Mouse (Mus musculus): ENCODE data around the gene Arfgap1. TPM values are rescaled to one million over a fixed set of nuclear protein-coding genes. Genes with fewer than 3 reads are reported as not detected.

Arfgap1 gene
- total RNA-seq, 2 experiments from 2014 or later, result 11.9 to 21.0 TPM

GRCm38 (mm10) chr2:180966092-180966882 is 738 bp upstream of the Arfgap1 start:
- no peak for ATAC-seq (replicated peaks; ENCODE audit: low FRiP score, poor library complexity, severe bottlenecking)

GRCm38 (mm10) chr2:180981133-180981532 is 14.1 kb downstream of the Arfgap1 start:
- ATAC-seq (replicated peaks; ENCODE audit: low FRiP score, poor library complexity, severe bottlenecking), result no peak

GRCm38 (mm10) chr2:180985635-180986034 is 18.6 kb downstream of the Arfgap1 start:
- ATAC-seq (replicated peaks; ENCODE audit: low FRiP score, poor library complexity, severe bottlenecking), result no peak

- no peak for ATAC-seq (replicated peaks; ENCODE audit: low FRiP score, poor library complexity, severe bottlenecking)
These were observed 19.4 kb downstream of the Arfgap1 start, which contains the start of gene Col20a1 for GRCm38 (mm10) chr2:180986449-180986848. TSS of gene Col20a1 (plus strand) at chr2:180986535.

- no peak for ATAC-seq (replicated peaks; ENCODE audit: low FRiP score, poor library complexity, severe bottlenecking)
These were observed 20.0 kb downstream of the Arfgap1 start for GRCm38 (mm10) chr2:180987001-180987400.

- ATAC-seq (replicated peaks; ENCODE audit: low FRiP score, poor library complexity, severe bottlenecking), result no peak
These were observed 20.5 kb downstream of the Arfgap1 start for GRCm38 (mm10) chr2:180987432-180988030.

- no peak for ATAC-seq (replicated peaks; ENCODE audit: low FRiP score, poor library complexity, severe bottlenecking)
These were observed 21.4 kb downstream of the Arfgap1 start for GRCm38 (mm10) chr2:180988347-180988913.

GRCm38 (mm10) chr2:180988948-180989347 is 21.9 kb downstream of the Arfgap1 start:
- ATAC-seq (replicated peaks; ENCODE audit: low FRiP score, poor library complexity, severe bottlenecking), result no peak

GRCm38 (mm10) chr2:180990347-180990746 is 23.3 kb downstream of the Arfgap1 start:
- no peak for ATAC-seq (replicated peaks; ENCODE audit: low FRiP score, poor library complexity, severe bottlenecking)

GRCm38 (mm10) chr2:180994360-180994759 is 27.3 kb downstream of the Arfgap1 start:
- ATAC-seq (replicated peaks; ENCODE audit: low FRiP score, poor library complexity, severe bottlenecking), result no peak

GRCm38 (mm10) chr2:180995457-180995856 is 28.4 kb downstream of the Arfgap1 start:
- no peak for ATAC-seq (replicated peaks; ENCODE audit: low FRiP score, poor library complexity, severe bottlenecking)

- ATAC-seq (replicated peaks; ENCODE audit: low FRiP score, poor library complexity, severe bottlenecking), result peak; percentile 56; the same call in 1 of the 2 replicates
These were observed 29.4 kb downstream of the Arfgap1 start for GRCm38 (mm10) chr2:180996436-180996835.

- ATAC-seq (replicated peaks; ENCODE audit: low FRiP score, poor library complexity, severe bottlenecking), result peak; percentile 37; the same call in 1 of the 2 replicates
These were observed 29.9 kb downstream of the Arfgap1 start for GRCm38 (mm10) chr2:180996905-180997304.

GRCm38 (mm10) chr2:181007054-181007453 is 40.0 kb downstream of the Arfgap1 start:
- no peak for ATAC-seq (replicated peaks; ENCODE audit: low FRiP score, poor library complexity, severe bottlenecking)

- no peak for ATAC-seq (replicated peaks; ENCODE audit: low FRiP score, poor library complexity, severe bottlenecking)
These were observed 41.3 kb downstream of the Arfgap1 start for GRCm38 (mm10) chr2:181008339-181008738.

GRCm38 (mm10) chr2:181031406-181031934 is 64.4 kb downstream of the Arfgap1 start:
- no peak for ATAC-seq (replicated peaks; ENCODE audit: low FRiP score, poor library complexity, severe bottlenecking)

Other genes starting within 250 kb of the Arfgap1 start
- gene Slc17a9, start 242.0 kb upstream of the Arfgap1 start, total RNA-seq (2015; ENCODE audit: low replicate concordance), result 10.6 and 16.1 TPM in 2 replicates
- gene Slc17a9, start 242.0 kb upstream of the Arfgap1 start, total RNA-seq (2017; ENCODE audit: low replicate concordance), result 1.5 and 3.1 TPM in 2 replicates
- gene Bhlhe23, start 190.3 kb upstream of the Arfgap1 start, total RNA-seq (2015; ENCODE audit: low replicate concordance), result not detected in 2 replicates
- gene Bhlhe23, start 190.3 kb upstream of the Arfgap1 start, total RNA-seq (2017; ENCODE audit: low replicate concordance), result not detected in 2 replicates
- gene Ythdf1, start 46.3 kb upstream of the Arfgap1 start, total RNA-seq (2015; ENCODE audit: low replicate concordance), result 15.0 and 17.3 TPM in 2 replicates
- gene Ythdf1, start 46.3 kb upstream of the Arfgap1 start, total RNA-seq (2017; ENCODE audit: low replicate concordance), result 7.0 and 11.8 TPM in 2 replicates
- gene Birc7, start 38.2 kb upstream of the Arfgap1 start, total RNA-seq (2015; ENCODE audit: low replicate concordance), result not detected in 2 replicates
- not detected in 2 replicates for gene Birc7, start 38.2 kb upstream of the Arfgap1 start, total RNA-seq (2017; ENCODE audit: low replicate concordance)
- not detected in 2 replicates for gene Nkain4, start 12.5 kb upstream of the Arfgap1 start, total RNA-seq (2015; ENCODE audit: low replicate concordance)
- not detected in 2 replicates for gene Nkain4, start 12.5 kb upstream of the Arfgap1 start, total RNA-seq (2017; ENCODE audit: low replicate concordance)
- 1.7 TPM in 1 of 2 replicates, not detected in the other for gene Col20a1, start 19.3 kb downstream of the Arfgap1 start, total RNA-seq (2015; ENCODE audit: low replicate concordance)
- 0.26 and 0.42 TPM in 2 replicates for gene Col20a1, start 19.3 kb downstream of the Arfgap1 start, total RNA-seq (2017; ENCODE audit: low replicate concordance)
- not detected in 2 replicates for gene Chrna4, start 76.3 kb downstream of the Arfgap1 start, total RNA-seq (2015; ENCODE audit: low replicate concordance)
- not detected in 2 replicates for gene Chrna4, start 76.3 kb downstream of the Arfgap1 start, total RNA-seq (2017; ENCODE audit: low replicate concordance)
- gene Kcnq2, start 168.1 kb downstream of the Arfgap1 start, total RNA-seq (2015; ENCODE audit: low replicate concordance), result not detected in 2 replicates
- not detected in 2 replicates for gene Kcnq2, start 168.1 kb downstream of the Arfgap1 start, total RNA-seq (2017; ENCODE audit: low replicate concordance)
- not detected in 2 replicates for gene Eef1a2, start 189.8 kb downstream of the Arfgap1 start, total RNA-seq (2015; ENCODE audit: low replicate concordance)
- not detected in 2 replicates for gene Eef1a2, start 189.8 kb downstream of the Arfgap1 start, total RNA-seq (2017; ENCODE audit: low replicate concordance)
- gene Ppdpf, start 220.0 kb downstream of the Arfgap1 start, total RNA-seq (2015; ENCODE audit: low replicate concordance), result 45.6 and 74.6 TPM in 2 replicates
- gene Ppdpf, start 220.0 kb downstream of the Arfgap1 start, total RNA-seq (2017; ENCODE audit: low replicate concordance), result 3.9 and 6.9 TPM in 2 replicates
- gene Ptk6, start 235.6 kb downstream of the Arfgap1 start, total RNA-seq (2015; ENCODE audit: low replicate concordance), result 0.21 TPM in 1 of 2 replicates, not detected in the other
- 0.14 TPM in 1 of 2 replicates, not detected in the other for gene Ptk6, start 235.6 kb downstream of the Arfgap1 start, total RNA-seq (2017; ENCODE audit: low replicate concordance)
- not detected in 2 replicates for gene Srms, start 246.0 kb downstream of the Arfgap1 start, total RNA-seq (2015; ENCODE audit: low replicate concordance)
- gene Srms, start 246.0 kb downstream of the Arfgap1 start, total RNA-seq (2017; ENCODE audit: low replicate concordance), result not detected in 2 replicates